ENCODE assay signal across 16 mouse cellular contexts in genomic region chr13:62865651-62866315, GRCm38 (mm10). TPM values are rescaled to one million over a fixed set of nuclear protein-coding genes. Genes with fewer than 3 reads are reported as not detected.
DNase-seq lines count a peak whose midpoint lies in the region; ATAC-seq lines count a peak whose summit lies in the region.
"Had no signal": no experiment of that assay in that cellular context is flagged by ENCODE, and none has a peak within 500 bp of the region (broad histone marks: within the 10 kb centered on the region; RNA-seq: fewer than 3 reads in every experiment).

No protein-coding gene starts in this region.

- WGBS in heart, embryonic 15.5 days: 60% methylated on average over 11 of the region's 11 CpGs
- WGBS in neural tube, embryonic 11.5 days: 66% methylated on average over 11 of the region's 11 CpGs
- WGBS in neural tube, embryonic 15.5 days: 74% methylated on average over 11 of the region's 11 CpGs
- 63% methylated on average over 11 of the region's 11 CpGs for WGBS in hindbrain, embryonic 14.5 days

- ATAC-seq in heart, embryonic 15.5 days (replicated peaks; ENCODE audit: insufficient number of reproducible peaks, insufficient read depth, low FRiP score, low read depth): no peak; the same call in 1 of the 2 replicates
- ATAC-seq in neural tube, embryonic 11.5 days (ENCODE audit: insufficient read depth, low FRiP score, low TSS enrichment): no peak
- ATAC-seq in neural tube, embryonic 15.5 days (ENCODE audit: low FRiP score): no peak
- no peak for ATAC-seq in hindbrain, embryonic 14.5 days (ENCODE audit: low FRiP score)

- H3K4me3 ChIP-seq in heart, embryonic 15.5 days: no peak overlapping the region
- H3K4me3 ChIP-seq in neural tube, embryonic 11.5 days (ENCODE audit: low read depth, low read length): no peak overlapping the region
- no peak overlapping the region for H3K4me3 ChIP-seq in neural tube, embryonic 15.5 days (replicated peaks)
- no peak overlapping the region for H3K4me3 ChIP-seq in hindbrain, embryonic 14.5 days (replicated peaks; ENCODE audit: low read length)

- no peak overlapping the region for H3K9ac ChIP-seq in heart, embryonic 15.5 days
- no peak overlapping the region for H3K9ac ChIP-seq in neural tube, embryonic 11.5 days (ENCODE audit: low read length)
- H3K9ac ChIP-seq in neural tube, embryonic 15.5 days (replicated peaks): no peak overlapping the region
- no peak overlapping the region for H3K9ac ChIP-seq in hindbrain, embryonic 14.5 days
- H3K9ac ChIP-seq: liver, embryonic 14.5 days had no signal

- DNase-seq in heart, adult 8-10 months (ENCODE audit: low spot score): no peak
- peak; percentile 48 for DNase-seq in neural tube, embryonic 11.5 days (ENCODE audit: low spot score)
- no peak for DNase-seq in hindbrain, embryonic 14.5 days (ENCODE audit: low spot score)
- no peak for DNase-seq in urinary bladder, postnatal 25 days (ENCODE audit: low spot score)
- DNase-seq in urinary bladder, postnatal 10 days (ENCODE audit: low spot score): no peak
- DNase-seq: cerebellum, postnatal 25 days; gastrocnemius, postnatal 10 days; kidney, postnatal 14 days; lung, postnatal 4 days; spleen, adult 18-20 months; thymus, adult 2 months had no signal

- no peaks in the 10 kb centered on the region for H3K27me3 ChIP-seq in heart, embryonic 15.5 days
- no peaks in the 10 kb centered on the region for H3K27me3 ChIP-seq in neural tube, embryonic 11.5 days (ENCODE audit: control insufficient read depth, insufficient read depth, low read length)
- H3K27me3 ChIP-seq in neural tube, embryonic 15.5 days (replicated peaks): no peaks in the 10 kb centered on the region
- H3K27me3 ChIP-seq in hindbrain, embryonic 14.5 days (ENCODE audit: control insufficient read depth, insufficient read depth, low read length): no peaks in the 10 kb centered on the region

- H3K4me2 ChIP-seq in heart, embryonic 15.5 days: no peak overlapping the region
- no peak overlapping the region for H3K4me2 ChIP-seq in neural tube, embryonic 11.5 days (ENCODE audit: low read depth)
- H3K4me2 ChIP-seq in neural tube, embryonic 15.5 days: no peak overlapping the region
- no peak overlapping the region for H3K4me2 ChIP-seq in hindbrain, embryonic 14.5 days (replicated peaks)

- no peaks in the 10 kb centered on the region for H3K9me3 ChIP-seq in heart, embryonic 15.5 days (replicated peaks)
- no peaks in the 10 kb centered on the region for H3K9me3 ChIP-seq in neural tube, embryonic 11.5 days (ENCODE audit: control insufficient read depth, low read length)
- no peaks in the 10 kb centered on the region for H3K9me3 ChIP-seq in neural tube, embryonic 15.5 days (replicated peaks)
- no peaks in the 10 kb centered on the region for H3K9me3 ChIP-seq in hindbrain, embryonic 14.5 days (ENCODE audit: control insufficient read depth, low read length)

- H3K27ac ChIP-seq in heart, embryonic 15.5 days: 0 out of 2 replicates have a peak overlapping the region, but pooled peaks have one; percentile 4
- H3K27ac ChIP-seq in neural tube, embryonic 11.5 days (ENCODE audit: low read depth, low read length): peak overlapping the region; percentile 56; the same call in 1 of the 2 replicates
- no peak overlapping the region for H3K27ac ChIP-seq in neural tube, embryonic 15.5 days (replicated peaks)
- H3K27ac ChIP-seq in hindbrain, embryonic 14.5 days: peak overlapping the region; percentile 24; the same call in 1 of the 2 replicates
- H3K27ac ChIP-seq: liver, embryonic 14.5 days had no signal

- no peaks in the 10 kb centered on the region for H3K36me3 ChIP-seq in heart, embryonic 15.5 days
- H3K36me3 ChIP-seq in neural tube, embryonic 11.5 days (ENCODE audit: control insufficient read depth, insufficient read depth, low read length): no peaks in the 10 kb centered on the region
- no peaks in the 10 kb centered on the region for H3K36me3 ChIP-seq in neural tube, embryonic 15.5 days
- no peaks in the 10 kb centered on the region for H3K36me3 ChIP-seq in hindbrain, embryonic 14.5 days (replicated peaks; ENCODE audit: control insufficient read depth, insufficient read depth)

- H3K4me1 ChIP-seq in heart, embryonic 15.5 days (replicated peaks): 0 out of 2 replicates have a peak, but pooled peaks cover 3% of the 10 kb centered on the region
- no peaks in the 10 kb centered on the region for H3K4me1 ChIP-seq in neural tube, embryonic 11.5 days (ENCODE audit: control insufficient read depth, insufficient read depth, low read length)
- H3K4me1 ChIP-seq in neural tube, embryonic 15.5 days: peaks cover 7% of the 10 kb centered on the region; the same call in 1 of the 2 replicates
- H3K4me1 ChIP-seq in hindbrain, embryonic 14.5 days (replicated peaks; ENCODE audit: control insufficient read depth, insufficient read depth, low read length): peaks cover 5% of the 10 kb centered on the region; the same call in 1 of the 2 replicates

RNA-seq across cellular contexts. Expression of gene Fbp2, which starts 7.6 kb away (rescaled TPM):
- 0.11 TPM in 1 of 2 replicates, not detected in the other for polyA plus RNA-seq in heart, embryonic 15.5 days (2015; fragmentation: Nextera tagmentation; extraction: Ambion mirVana)
- total RNA-seq in heart, adult 8-10 months (2022): 10 to 100 TPM; 22.4 to 35.1 (median 26.2) TPM
- not detected in 2 replicates for polyA plus RNA-seq in neural tube, embryonic 11.5 days (2014; fragmentation: Nextera tagmentation; extraction: Ambion mirVana)
- polyA plus RNA-seq in neural tube, embryonic 15.5 days (2015; fragmentation: Nextera tagmentation; extraction: Ambion mirVana): 1.6 and 13.8 TPM in 2 replicates
- polyA plus RNA-seq in hindbrain, embryonic 14.5 days (2014; fragmentation: Nextera tagmentation; extraction: Ambion mirVana): 0.30 and 0.87 TPM in 2 replicates
- total RNA-seq: hematopoietic stem cell, adult 5-6 weeks had no signal
- polyA plus RNA-seq: forebrain, embryonic 11.5 days had no signal

RNA-seq across cellular contexts. Expression of gene Fbp1, which starts 22.3 kb away (rescaled TPM):
- polyA plus RNA-seq in heart, embryonic 15.5 days (2015; fragmentation: Nextera tagmentation; extraction: Ambion mirVana): 0.81 and 10.4 TPM in 2 replicates
- total RNA-seq in heart, adult 8-10 months (2022): not detected
- 0.32 TPM in 1 of 2 replicates, not detected in the other for polyA plus RNA-seq in neural tube, embryonic 11.5 days (2014; fragmentation: Nextera tagmentation; extraction: Ambion mirVana)
- 0.29 and 14.1 TPM in 2 replicates for polyA plus RNA-seq in neural tube, embryonic 15.5 days (2015; fragmentation: Nextera tagmentation; extraction: Ambion mirVana)
- polyA plus RNA-seq in hindbrain, embryonic 14.5 days (2014; fragmentation: Nextera tagmentation; extraction: Ambion mirVana): 0.60 and 0.76 TPM in 2 replicates
- polyA plus RNA-seq: forebrain, embryonic 11.5 days had no signal
